Mouse (Mus musculus) lung, postnatal 14 days (tissue): ENCODE results near the gene Iqcb1.

Source experiments
- DNase-seq: peaks from one replicate; pipeline ENCODE4 v3.0.0; 2021

Gene Iqcb1

DNA sequence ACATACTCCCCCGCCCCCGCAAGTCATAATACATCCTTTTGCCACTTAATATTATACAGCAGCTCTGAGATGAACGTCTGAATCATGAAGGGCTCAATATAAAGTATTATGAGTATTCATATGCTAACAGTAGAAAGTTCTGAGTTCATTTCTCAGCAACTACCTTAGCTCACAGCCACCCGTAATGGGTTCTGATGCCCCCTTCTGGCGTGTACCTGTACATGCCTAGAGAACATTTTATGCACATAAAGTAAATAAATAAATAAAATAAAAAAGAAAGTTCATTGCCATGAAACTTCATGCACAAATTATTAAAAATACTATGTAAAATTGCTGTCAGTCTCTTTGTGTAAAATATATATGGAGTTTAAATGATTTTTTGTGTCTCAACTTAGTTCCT, 49.1 kb downstream of the Iqcb1 start:
- DNase-seq = peak; percentile 6

DNA sequence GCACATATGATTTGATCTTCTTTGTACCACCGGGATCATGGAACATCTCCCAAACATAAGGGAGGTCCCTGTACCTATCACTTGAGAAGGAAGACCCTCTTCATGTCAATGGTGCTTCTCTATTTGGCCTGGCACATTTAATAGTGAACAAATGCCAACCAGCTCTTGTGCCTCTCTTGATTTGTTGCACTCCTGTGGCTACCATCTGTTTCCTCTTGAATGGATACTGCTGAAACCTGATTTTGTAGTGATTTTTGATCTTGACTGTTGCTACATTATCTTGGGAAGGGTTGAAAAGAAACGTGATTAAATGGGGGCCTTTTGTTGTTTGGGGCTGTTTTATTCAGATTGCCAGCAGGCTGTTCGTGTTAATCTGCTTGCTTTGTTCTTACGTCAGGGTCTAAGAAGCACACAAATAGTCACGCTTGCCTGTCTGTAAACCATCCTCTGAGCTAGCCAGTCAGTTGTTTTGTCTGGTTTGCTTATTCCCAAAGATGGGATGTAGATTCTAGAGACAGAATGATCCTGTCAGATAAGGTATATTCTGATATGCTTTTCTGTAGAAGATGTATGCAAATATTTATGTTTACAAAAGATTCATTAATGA, 54.7 kb downstream of the Iqcb1 start:
- no peak for DNase-seq

GRCm38 (mm10) chr16:36884881-36885280, 56.7 kb downstream of the Iqcb1 start:
- peak; percentile 33 for DNase-seq

- no peak for DNase-seq
Measured at GRCm38 (mm10) chr16:36885912-36886311, 57.7 kb downstream of the Iqcb1 start.

GRCm38 (mm10) chr16:36887546-36887945, 59.4 kb downstream of the Iqcb1 start:
- DNase-seq = no peak

DNA sequence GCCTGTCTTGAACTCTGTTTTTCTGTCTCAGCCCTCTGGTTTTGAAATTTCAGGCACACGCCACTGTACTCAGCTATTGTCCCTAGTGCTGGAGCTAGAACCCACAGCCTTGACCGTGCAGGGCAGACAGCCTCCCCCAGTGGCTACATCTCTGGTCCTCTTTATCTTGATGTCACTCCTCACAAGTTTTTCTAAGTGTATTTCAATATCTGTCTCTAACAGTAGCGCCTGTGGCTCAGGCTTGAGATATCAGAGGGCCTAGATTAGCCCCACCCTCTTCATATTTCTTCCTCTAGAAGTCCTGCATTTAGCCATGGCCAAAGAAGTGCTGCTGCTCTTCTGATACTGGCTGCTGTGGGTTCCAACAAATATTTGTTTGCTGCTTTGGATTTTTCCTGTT, 62.4 kb downstream of the Iqcb1 start:
- DNase-seq = no peak

DNA sequence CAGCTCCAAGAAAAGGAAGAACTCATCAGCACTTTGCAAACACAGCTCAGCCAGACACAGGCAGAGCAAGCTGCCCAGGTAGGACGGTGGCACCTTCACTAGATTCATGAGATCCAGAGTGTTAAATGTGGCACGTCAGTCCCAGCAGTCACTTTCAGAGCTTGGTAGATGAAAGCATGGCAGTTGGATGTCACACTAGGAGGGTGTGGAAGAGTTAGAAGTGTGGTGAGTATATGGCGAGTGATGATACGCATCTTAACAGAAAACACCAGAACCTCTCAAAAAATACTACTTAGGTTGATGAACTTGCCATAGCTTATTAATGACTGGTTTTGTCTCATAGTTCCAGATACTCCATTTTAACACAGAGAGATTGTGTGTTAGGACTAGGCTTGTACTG, 63.2 kb downstream of the Iqcb1 start:
- no peak for DNase-seq

- DNase-seq = no peak
Measured at GRCm38 (mm10) chr16:36893317-36893716, 65.1 kb downstream of the Iqcb1 start.

DNA sequence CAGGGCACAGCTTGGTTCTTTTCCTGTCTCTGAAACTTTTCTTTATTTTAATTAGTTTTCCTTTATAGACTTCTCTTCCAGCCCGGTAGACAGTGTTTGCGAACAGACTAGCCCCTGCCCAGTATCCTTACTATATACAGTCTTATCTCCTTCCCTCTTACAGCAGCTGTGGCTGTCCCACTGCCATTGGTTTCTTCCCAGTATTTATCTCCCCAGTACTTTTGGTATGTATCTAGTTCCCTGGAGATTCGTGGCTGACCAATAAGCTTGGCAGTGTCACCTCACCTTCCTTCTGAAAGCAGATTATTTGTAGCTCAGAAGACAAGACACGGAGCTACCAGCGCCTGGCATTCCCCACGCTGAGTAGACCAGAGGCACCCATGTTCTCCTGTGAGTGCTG, 68.5 kb downstream of the Iqcb1 start:
- no peak for DNase-seq

GRCm38 (mm10) chr16:36903156-36903555, 75.0 kb downstream of the Iqcb1 start:
- DNase-seq = no peak

DNA sequence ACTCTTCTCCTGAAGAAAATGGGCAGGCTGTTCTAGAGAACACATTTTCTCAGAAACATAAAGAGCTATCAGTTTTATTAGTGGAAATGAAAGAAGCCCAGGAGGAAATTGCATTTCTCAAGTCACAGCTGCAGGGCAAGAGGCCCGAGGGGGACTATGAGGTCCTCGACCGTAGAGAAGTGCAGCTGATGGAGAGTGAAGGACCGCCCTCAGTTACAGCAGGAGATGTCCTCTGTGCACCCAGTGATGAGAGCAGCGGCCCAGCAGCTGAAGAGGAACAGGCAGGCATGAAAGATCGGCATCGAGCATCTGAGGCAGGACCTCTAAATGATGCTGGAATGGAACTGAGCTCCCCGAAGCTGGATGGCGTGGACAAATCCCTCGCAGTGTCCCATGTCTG, 83.7 kb downstream of the Iqcb1 start:
- DNase-seq = no peak

DNA sequence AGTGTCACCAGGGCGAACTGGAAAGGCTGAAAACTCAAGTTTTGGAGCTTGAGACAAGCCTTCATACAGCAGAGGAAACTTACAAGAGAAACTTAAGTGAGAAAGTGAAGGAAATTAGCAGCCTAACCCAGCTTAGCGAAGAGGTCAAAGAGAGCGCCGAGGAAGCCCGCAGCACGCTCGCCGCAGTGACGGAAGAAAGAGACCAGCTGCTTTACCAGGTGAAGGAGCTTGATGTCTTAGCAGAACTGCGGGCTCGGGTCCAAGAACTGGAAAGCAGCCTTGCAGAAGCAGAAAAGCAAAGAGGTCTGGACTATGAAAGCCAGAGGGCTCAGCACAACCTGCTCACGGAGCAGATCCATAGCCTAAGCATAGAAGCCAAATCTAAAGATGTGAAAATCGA, 84.1 kb downstream of the Iqcb1 start:
- DNase-seq = peak; percentile 41

- DNase-seq = no peak
Measured at GRCm38 (mm10) chr16:36914195-36914594, 86.0 kb downstream of the Iqcb1 start.

DNA sequence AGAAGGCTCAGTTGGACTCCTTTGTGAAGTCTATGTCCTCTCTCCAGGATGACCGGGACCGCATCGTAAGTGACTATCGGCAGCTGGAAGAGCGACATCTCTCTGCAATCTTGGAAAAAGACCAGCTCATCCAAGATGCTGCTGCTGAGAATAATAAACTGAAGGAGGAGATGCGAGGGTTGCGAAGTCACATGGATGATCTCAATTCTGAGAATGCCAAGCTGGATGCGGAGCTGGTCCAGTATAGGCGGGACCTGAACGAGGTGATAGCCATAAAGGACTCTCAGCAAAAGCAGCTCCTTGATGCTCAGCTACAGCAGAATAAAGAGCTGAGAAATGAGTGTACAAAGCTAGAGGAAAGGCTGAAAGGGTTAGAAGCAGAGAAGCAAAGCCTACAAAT, 90.3 kb downstream of the Iqcb1 start:
- no peak for DNase-seq

GRCm38 (mm10) chr16:36920410-36920809, 92.2 kb downstream of the Iqcb1 start:
- no peak for DNase-seq

GRCm38 (mm10) chr16:36921067-36921613, 93.0 kb downstream of the Iqcb1 start:
- DNase-seq = no peak

DNA sequence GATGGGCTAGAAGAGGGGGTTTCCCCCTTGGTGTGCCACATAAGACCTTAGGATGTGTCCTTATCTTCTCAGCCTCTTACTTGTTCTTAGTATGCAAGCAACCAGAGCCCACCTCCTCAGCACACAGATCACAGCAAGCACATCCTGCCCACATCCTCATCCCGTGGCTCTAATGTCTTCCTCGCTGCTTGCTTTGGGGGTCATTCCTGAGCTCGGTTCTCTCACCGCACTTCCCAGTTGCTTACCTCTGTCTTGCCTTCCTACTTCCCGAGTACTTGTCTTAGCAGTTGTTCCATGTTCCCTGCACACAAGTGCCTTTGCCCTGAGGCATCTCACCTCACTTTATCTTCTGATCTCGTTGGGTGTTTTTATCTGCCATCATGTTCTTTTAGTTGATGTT, 93.8 kb downstream of the Iqcb1 start:
- no peak for DNase-seq
